Comparison of ENCODE assay signal across 17 mouse cellular contexts in the genomic region with DNA sequence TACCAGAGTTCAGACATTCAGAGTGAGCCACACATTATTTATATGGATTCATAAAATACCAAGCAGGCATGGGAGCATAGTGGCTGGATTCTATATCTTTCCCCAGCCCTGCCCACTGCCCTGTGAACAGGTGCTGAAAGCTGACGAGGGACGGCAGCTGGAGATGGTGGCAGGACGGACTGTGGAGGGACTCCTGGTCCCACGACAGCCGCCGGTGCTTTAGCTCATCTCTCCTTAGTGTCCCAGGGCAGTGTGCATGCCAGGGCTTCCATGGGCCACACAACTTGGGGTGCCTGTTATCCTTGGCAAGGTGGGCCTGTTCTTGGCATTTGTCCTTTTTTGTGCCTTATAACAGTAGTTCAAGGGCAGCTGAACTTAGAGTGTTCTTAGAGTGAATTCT. TPM values are rescaled to one million over a fixed set of nuclear protein-coding genes. Genes with fewer than 3 reads are reported as not detected.
DNase-seq lines count a peak whose midpoint lies in the region; ATAC-seq and TF ChIP-seq lines count a peak whose summit lies in the region.
"Had no signal": no experiment of that assay in that cellular context is flagged by ENCODE, and none has a peak within 500 bp of the region (broad histone marks: within the 10 kb centered on the region; RNA-seq: fewer than 3 reads in every experiment).

No protein-coding gene starts in this region.

- no peaks in the 10 kb centered on the region for H3K36me3 ChIP-seq in embryonic facial prominence, embryonic 15.5 days
- H3K36me3 ChIP-seq: embryonic facial prominence, embryonic 12.5 days; neural tube, embryonic 12.5 days had no signal

- no peak overlapping the region for H3K4me2 ChIP-seq in embryonic facial prominence, embryonic 15.5 days (replicated peaks)
- H3K4me2 ChIP-seq: embryonic facial prominence, embryonic 12.5 days; liver, embryonic 11.5 days; neural tube, embryonic 12.5 days had no signal

- no peaks in the 10 kb centered on the region for H3K9me3 ChIP-seq in embryonic facial prominence, embryonic 15.5 days (replicated peaks)
- H3K9me3 ChIP-seq: embryonic facial prominence, embryonic 12.5 days; neural tube, embryonic 12.5 days had no signal

- H3K27ac ChIP-seq in layer of hippocampus, adult 2 months: peak overlapping the region; percentile 83
- H3K27ac ChIP-seq in embryonic facial prominence, embryonic 15.5 days (replicated peaks): peak overlapping the region; percentile 44; the same call in 1 of the 2 replicates
- H3K27ac ChIP-seq: embryonic facial prominence, embryonic 12.5 days; neural tube, embryonic 12.5 days had no signal

- peaks cover 36% of the 10 kb centered on the region for H3K4me1 ChIP-seq in embryonic facial prominence, embryonic 15.5 days

- H3K9ac ChIP-seq in embryonic facial prominence, embryonic 15.5 days: no peak overlapping the region
- H3K9ac ChIP-seq: neural tube, embryonic 12.5 days had no signal

- TF ChIP-seq CTCF in layer of hippocampus, adult 2 months (conservative IDR thresholded peaks at IDR 0.05): no peak

- peak; percentile 48 for DNase-seq in gastrocnemius, adult 18-20 months (ENCODE audit: low spot score)
- no peak for DNase-seq in gastrocnemius, postnatal 25 days
- no peak for DNase-seq in layer of hippocampus, adult 2 months (ENCODE audit: low spot score in 2 of 2)
- no peak for DNase-seq in layer of hippocampus, adult 9-10 months (ENCODE audit: low spot score)
- DNase-seq in gastrocnemius, postnatal 10 days: peak; percentile 25
- no peak for DNase-seq in right cerebral cortex, postnatal 36 days (ENCODE audit: low spot score in 2 of 2)
- DNase-seq in thymus, postnatal 10 days (ENCODE audit: low spot score in 2 of 2): no peak
- DNase-seq: adrenal gland, adult 2 months; heart, adult 11 months; lung, adult 2 months; lung, postnatal 4 days; thymus, postnatal 25 days had no signal

- no peak overlapping the region for H3K4me3 ChIP-seq in layer of hippocampus, adult 2 months
- no peak overlapping the region for H3K4me3 ChIP-seq in embryonic facial prominence, embryonic 15.5 days (replicated peaks)
- H3K4me3 ChIP-seq: embryonic facial prominence, embryonic 12.5 days; neural tube, embryonic 12.5 days had no signal

- peak; percentile 57 for ATAC-seq in embryonic facial prominence, embryonic 15.5 days (ENCODE audit: insufficient number of reproducible peaks, low FRiP score, low TSS enrichment, low read depth)
- ATAC-seq: intestine, embryonic 16.5 days had no signal

- WGBS in embryonic facial prominence, embryonic 15.5 days: 81% methylated on average over 6 of the region's 6 CpGs

- H3K27me3 ChIP-seq in embryonic facial prominence, embryonic 15.5 days: no peaks in the 10 kb centered on the region
- H3K27me3 ChIP-seq: embryonic facial prominence, embryonic 12.5 days; neural tube, embryonic 12.5 days had no signal

RNA-seq across cellular contexts. Expression of gene Rptor, which starts 22.8 kb away (rescaled TPM):
- 10 to 100 TPM; 23.3 to 28.1 TPM for total RNA-seq in gastrocnemius, adult 18-20 months (2021)
- total RNA-seq in gastrocnemius, postnatal 25 days (2021): 10 to 100 TPM; 23.7 to 24.8 TPM
- total RNA-seq in layer of hippocampus, adult 2 months (2021): 10 to 100 TPM; 62.3 to 66.1 TPM
- 12.2 and 12.9 TPM in 2 replicates for polyA plus RNA-seq in embryonic facial prominence, embryonic 15.5 days (2015; fragmentation: Nextera tagmentation; extraction: Ambion mirVana)
- 10 to 100 TPM; 30.6 to 34.8 TPM for total RNA-seq in gastrocnemius, postnatal 10 days (2021)

Comparison
In these comparisons a context has a peak if more than half of its experiments do, and no peak if none do; other contexts are left out.
1. DNase-seq: peak in gastrocnemius, adult 18-20 months (single experiment) and gastrocnemius, postnatal 10 days (single experiment); none in gastrocnemius, postnatal 25 days (single experiment), layer of hippocampus, adult 2 months (0 of 2), layer of hippocampus, adult 9-10 months (single experiment), right cerebral cortex, postnatal 36 days (0 of 2) and thymus, postnatal 10 days (0 of 2).